Mouse (Mus musculus) kidney, embryonic 15.5 days (tissue): ENCODE data around the gene Gtf2i. TPM values are rescaled to one million over a fixed set of nuclear protein-coding genes. Genes with fewer than 3 reads are reported as not detected.
A peak's percentile ranks its signal among the peaks of the same experiment; 100 is the strongest.
"Not testable (repeated sequence)": the region's sequence is repeated elsewhere in the genome, so short reads cannot be mapped to it uniquely, and the experiment has no call there.

Experiments
- ATAC-seq: fragments of 200-750 bp; cut with Nextera tagmentation; replicated peaks from 2 replicates; pipeline ENCODE4 v1.8.0; 2017; ENCODE audit warnings: moderate TSS enrichment; ENCODE audit not compliant: low FRiP score
- H3K27ac ChIP-seq: fragments of 300-500 bp; sonication (generic); 2 replicates; pipeline ENCODE4 v1.5.1; 2015; ENCODE audit warnings: mild to moderate bottlenecking, inconsistent platforms
- H3K27me3 ChIP-seq: fragments of 300-500 bp; sonication (generic); 2 replicates; pipeline ENCODE4 v1.6.1; 2015; ENCODE audit warnings: inconsistent platforms
- H3K36me3 ChIP-seq: fragments of 300-500 bp; sonication (generic); 2 replicates; pipeline ENCODE4 v1.6.1; 2015; ENCODE audit warnings: inconsistent platforms
- H3K4me1 ChIP-seq: fragments of 300-500 bp; sonication (generic); 2 replicates; pipeline ENCODE4 v1.6.1; 2015; ENCODE audit warnings: inconsistent platforms
- H3K4me2 ChIP-seq: fragments of 300-500 bp; sonication (generic); 2 replicates; pipeline ENCODE4 v1.6.1; 2015; ENCODE audit warnings: moderate library complexity, mild to moderate bottlenecking, inconsistent platforms
- H3K4me3 ChIP-seq: fragments of 300-500 bp; sonication (generic); replicated peaks from 2 replicates; pipeline ENCODE4 v1.5.1; 2015; ENCODE audit warnings: mild to moderate bottlenecking, inconsistent platforms
- H3K9ac ChIP-seq: fragments of 300-500 bp; sonication (generic); 2 replicates; pipeline ENCODE4 v1.6.1; 2015; ENCODE audit warnings: mild to moderate bottlenecking, inconsistent platforms
- H3K9me3 ChIP-seq: fragments of 300-500 bp; sonication (generic); replicated peaks from 2 replicates; pipeline ENCODE4 v1.6.1; 2016; ENCODE audit warnings: inconsistent platforms
- WGBS: fragments of 180-500 bp; shearing (Covaris S2); methylation state at CpG from one replicate; pipeline ENCODE4 v1.1.7; 2015; ENCODE audit warnings: mixed read lengths; 5-methylcytosine and 5-hydroxymethylcytosine counted together
- polyA plus RNA-seq: library from polyadenylated mRNA; unstranded; fragments of >200 nt; fragmentation: Nextera tagmentation; extraction: Ambion mirVana; gene quantifications from 2 replicates; pipeline ENCODE4 v1.2.1, GENCODE M21; 2015

Gtf2i gene
- polyA plus RNA-seq = 196 and 197 TPM in 2 replicates

DNA sequence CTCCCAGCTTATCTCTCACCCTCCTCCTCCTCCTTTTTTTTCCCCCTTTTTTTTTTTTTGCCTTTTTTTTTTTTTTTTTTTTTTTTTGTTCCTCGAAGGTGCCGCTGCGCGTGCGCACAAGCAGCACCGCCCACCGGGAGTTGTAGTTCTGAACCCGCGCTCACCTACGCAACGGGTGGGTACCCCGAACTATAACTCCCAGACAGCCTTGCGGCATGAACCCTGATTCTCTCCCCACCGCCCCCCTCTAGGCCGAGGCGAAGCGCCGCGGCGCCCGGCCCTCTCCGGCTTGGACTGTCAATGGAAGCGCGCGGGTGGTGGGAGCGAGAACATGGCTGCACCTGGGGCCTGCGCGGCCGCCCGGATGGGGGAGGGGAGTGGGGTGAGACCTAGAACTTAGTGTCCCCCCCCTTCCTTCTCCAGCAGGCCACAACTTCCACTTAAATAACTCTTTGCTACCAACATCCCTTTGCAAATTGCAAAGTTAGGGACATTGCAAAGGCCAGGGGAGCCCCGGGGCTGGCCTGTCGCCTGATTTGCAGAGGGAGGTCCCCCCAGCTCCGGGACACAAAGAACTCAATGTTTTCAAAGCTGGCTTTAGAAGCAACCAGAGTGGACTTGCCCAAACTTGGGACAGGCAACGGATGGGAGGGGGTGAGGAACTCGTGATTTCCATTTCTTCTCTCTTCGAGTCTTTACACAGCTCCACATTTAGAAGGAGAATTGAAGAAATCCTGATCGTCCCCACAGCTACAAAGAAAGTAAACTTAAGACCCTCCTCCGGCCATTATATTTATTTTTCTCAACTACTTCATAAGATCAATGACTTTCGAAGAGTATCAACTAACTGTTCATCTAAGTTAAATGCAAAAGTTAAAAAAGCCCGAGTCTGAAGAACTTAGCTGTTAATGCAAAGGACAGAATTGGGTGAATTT is at the start of gene Gtf2i:
TSS of gene Gtf2i (minus strand) at position 73 of the 935 bp plus-strand sequence.
- peaks cover 42% of the 10 kb centered on the region for H3K4me1 ChIP-seq
- H3K27ac ChIP-seq = peak within 1 kb of the TSS; percentile 100
- peaks cover 17% of the 10 kb centered on the region for H3K36me3 ChIP-seq
- under 1% methylated on average over 40 of the region's 40 CpGs for WGBS
- peak within 1 kb of the TSS; percentile 99 for H3K9ac ChIP-seq
- ATAC-seq = peak; percentile 91
- H3K4me3 ChIP-seq = peak within 1 kb of the TSS; percentile 90
- peak within 1 kb of the TSS; percentile 75 for H3K4me2 ChIP-seq
- H3K27me3 ChIP-seq = no peaks in the 10 kb centered on the region
- H3K9me3 ChIP-seq = no peaks in the 10 kb centered on the region

DNA sequence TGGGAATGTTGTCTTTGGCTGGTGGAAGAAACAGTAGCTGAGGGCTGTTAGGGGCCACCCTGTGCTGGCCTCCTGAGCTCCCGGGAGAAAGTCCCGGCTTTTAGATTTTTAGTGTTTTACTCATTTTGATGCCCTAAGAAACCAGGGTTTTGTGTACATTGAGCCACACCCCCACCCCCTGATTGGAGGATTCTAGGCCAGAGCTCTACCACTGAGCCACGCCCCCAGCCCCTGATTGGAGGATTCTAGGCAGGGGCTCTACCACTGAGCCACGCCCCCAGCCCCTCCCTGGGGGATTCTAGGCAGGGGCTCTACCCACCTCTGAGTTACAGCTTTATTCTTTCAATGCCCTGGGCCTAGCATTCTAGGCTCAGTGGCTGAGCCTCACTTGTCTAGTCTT is 44.5 kb upstream of the Gtf2i start:
- no peaks in the 10 kb centered on the region for H3K9me3 ChIP-seq

DNA sequence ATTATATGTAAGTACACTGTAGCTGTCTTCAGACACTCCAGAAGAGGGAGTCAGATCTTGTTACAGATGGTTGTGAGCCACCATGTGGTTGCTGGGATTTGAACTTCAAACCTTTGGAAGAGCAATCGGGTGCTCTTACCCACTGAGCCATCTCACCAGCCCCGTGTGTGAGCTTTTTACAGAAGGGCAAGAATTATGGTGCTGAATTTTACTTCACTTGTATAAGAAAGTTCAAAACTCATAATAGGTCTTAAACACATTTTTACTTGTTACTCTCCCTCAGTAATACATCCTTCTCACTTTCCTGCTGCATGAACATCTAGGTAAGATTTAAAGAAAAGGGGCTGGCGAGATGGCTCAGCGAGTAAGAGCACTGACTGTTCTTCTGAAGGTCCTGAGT is 40.8 kb upstream of the Gtf2i start:
- not testable (repeated sequence) for H3K4me3 ChIP-seq, H3K27ac ChIP-seq, H3K4me2 ChIP-seq, H3K4me1 ChIP-seq, H3K9ac ChIP-seq, H3K27me3 ChIP-seq, H3K9me3 ChIP-seq, ATAC-seq
- 92% methylated on average over 4 of the region's 4 CpGs for WGBS
- H3K36me3 ChIP-seq = peaks cover 38% of the 10 kb centered on the region

More for the DNA sequence above, 44.5 kb upstream of the Gtf2i start:
- WGBS = 90% methylated on average over 4 of the region's 4 CpGs
- Histone ChIP-seq H3K4me2 (no peak overlapping the region), H3K36me3 (peaks cover 68% of the 10 kb centered on the region), H3K27me3 (no peaks in the 10 kb centered on the region), H3K4me1 (no peaks in the 10 kb centered on the region), H3K9ac (no peak overlapping the region), H3K4me3 (no peak overlapping the region), H3K27ac (no peak overlapping the region)
- ATAC-seq = no peak

DNA sequence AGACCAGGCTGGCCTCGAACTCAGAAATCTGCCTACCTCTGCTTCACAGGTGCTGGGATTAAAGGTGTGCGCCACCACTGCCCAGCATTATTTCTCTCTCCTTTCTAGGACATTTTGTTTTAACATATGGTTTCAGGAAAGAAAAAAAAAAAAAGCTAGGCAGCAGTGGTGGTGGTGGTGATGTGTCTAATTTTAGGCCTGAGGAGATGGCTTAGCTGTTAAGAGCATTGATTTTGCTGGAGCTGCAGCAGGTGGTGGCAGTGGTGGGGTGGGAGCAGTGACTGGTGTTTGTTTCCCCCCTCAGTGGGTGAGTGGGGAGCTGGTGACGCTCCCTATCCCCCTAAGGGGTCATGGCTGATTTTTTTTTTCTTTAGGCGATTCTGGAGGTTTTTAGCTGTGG is 38.6 kb upstream of the Gtf2i start:
- H3K9ac ChIP-seq = no peak overlapping the region
- no peak for ATAC-seq
- no peaks in the 10 kb centered on the region for H3K9me3 ChIP-seq
- no peak overlapping the region for H3K27ac ChIP-seq
- no peak overlapping the region for H3K4me2 ChIP-seq
- WGBS = 74% methylated on average over 4 of the region's 4 CpGs
- H3K4me3 ChIP-seq = no peak overlapping the region
- no peaks in the 10 kb centered on the region; the same call in 1 of the 2 replicates for H3K27me3 ChIP-seq
- H3K36me3 ChIP-seq = peaks cover 16% of the 10 kb centered on the region
- H3K4me1 ChIP-seq = peaks cover 11% of the 10 kb centered on the region

DNA sequence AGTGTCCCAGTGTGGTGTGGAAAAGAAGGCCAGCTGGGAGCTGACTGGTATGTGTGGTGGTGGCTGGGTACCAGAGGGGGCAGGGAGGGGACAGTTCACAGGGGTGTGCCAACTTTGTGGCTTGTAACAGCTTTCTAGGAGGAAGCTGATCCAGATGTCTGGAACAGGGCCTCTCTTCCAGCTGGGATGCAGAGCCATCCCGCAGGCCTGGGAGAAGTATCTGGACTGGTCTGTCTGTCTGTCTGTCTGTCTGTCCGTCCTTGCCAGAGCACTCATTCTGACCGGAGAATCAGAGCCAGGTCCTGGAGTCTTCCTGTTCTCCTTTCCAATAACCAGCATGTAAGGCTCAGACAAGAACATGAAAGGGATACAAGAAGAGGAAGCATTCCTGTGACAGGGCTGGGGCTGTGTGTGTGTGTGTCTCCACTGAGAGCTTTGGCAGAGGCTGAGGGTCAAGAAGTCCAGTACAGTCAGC is 38.0 kb upstream of the Gtf2i start:
- Histone ChIP-seq H3K36me3 (peaks cover 11% of the 10 kb centered on the region), H3K9ac (no peak overlapping the region), H3K27ac (0 out of 2 replicates have a peak overlapping the region, but pooled peaks have one; percentile 33), H3K4me3 (no peak overlapping the region), H3K4me1 (peaks cover 11% of the 10 kb centered on the region), H3K27me3 (no peaks in the 10 kb centered on the region; the same call in 1 of the 2 replicates), H3K9me3 (no peaks in the 10 kb centered on the region), H3K4me2 (no peak overlapping the region)
- no peak for ATAC-seq
- WGBS = 69% methylated on average over 3 of the region's 3 CpGs

DNA sequence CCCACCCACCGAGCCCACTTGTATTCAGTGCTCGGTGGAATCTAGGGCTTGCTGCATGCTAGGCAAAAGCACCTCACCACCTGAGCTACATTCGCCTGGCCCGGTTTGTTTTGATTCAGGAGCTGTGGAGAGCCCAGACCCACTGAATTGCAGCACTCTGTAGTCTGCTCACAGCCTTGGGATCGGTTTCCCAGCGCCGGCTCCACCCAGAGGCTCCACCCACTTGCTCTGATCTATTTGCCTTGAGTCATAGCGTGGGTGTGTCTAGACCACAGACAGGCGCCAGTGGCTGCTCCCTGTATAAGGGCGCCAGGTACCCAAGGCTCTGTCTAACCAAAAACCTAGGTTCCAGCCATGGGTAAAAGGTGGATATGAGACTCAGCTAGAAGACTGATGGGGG is 36.1 kb upstream of the Gtf2i start:
- H3K4me1 ChIP-seq = peaks cover 11% of the 10 kb centered on the region
- H3K9me3 ChIP-seq = no peaks in the 10 kb centered on the region
- H3K27ac ChIP-seq = no peak overlapping the region; the same call in 1 of the 2 replicates
- no peak overlapping the region for H3K9ac ChIP-seq
- ATAC-seq = peak; percentile 90
- peak overlapping the region; percentile 11 for H3K4me3 ChIP-seq
- H3K36me3 ChIP-seq = no peaks in the 10 kb centered on the region
- WGBS = 9% methylated on average over 10 of the region's 10 CpGs
- no peaks in the 10 kb centered on the region; the same call in 1 of the 2 replicates for H3K27me3 ChIP-seq
- H3K4me2 ChIP-seq = peak overlapping the region; percentile 53

DNA sequence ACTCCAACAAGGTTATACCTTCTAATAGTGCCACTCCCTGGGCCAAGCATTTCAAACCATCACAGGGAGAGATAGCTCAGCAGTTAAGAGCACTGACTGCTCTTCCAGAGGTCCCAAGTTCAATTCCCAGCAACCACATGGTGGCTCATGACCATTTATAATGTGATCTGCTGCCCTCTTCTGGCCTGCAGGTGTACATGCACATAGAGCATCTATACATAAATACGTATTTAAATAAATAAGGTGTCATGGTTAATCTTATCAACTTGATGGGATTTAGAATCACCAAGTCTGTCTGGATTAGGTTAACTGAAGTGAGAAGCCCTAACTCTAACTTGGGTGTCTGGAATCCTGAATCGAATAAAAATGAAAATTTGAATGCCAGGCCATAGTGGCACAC is 32.5 kb upstream of the Gtf2i start:
- Histone ChIP-seq H3K9ac (no peak overlapping the region), H3K27ac (no peak overlapping the region), H3K9me3 (no peaks in the 10 kb centered on the region), H3K4me2 (no peak overlapping the region), H3K27me3 (no peaks in the 10 kb centered on the region; the same call in 1 of the 2 replicates), H3K4me1 (peaks cover 16% of the 10 kb centered on the region), H3K4me3 (no peak overlapping the region), H3K36me3 (no peaks in the 10 kb centered on the region)
- ATAC-seq = no peak
- WGBS = 89% methylated on average over 2 of the region's 2 CpGs

DNA sequence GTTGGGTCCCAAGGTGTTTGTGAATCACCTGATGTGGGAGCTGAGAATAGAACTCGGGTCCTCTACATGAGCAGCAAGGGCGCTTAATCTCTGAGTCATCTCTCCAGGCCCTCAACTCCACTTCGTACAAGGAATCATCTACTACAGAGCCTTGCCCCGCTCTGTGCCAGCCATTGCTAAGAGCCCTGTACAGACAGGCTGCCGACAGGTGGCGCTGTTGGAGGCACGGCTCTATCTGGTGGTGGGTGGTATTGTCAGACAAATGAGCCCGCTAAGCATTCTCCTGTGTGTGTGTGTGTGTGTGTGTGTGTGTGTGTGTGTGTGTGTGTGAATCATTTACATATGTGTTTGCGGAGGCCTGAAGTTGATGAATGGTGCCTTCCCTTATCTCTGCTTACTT is 30.9 kb upstream of the Gtf2i start:
- Histone ChIP-seq H3K4me1 (peaks cover 11% of the 10 kb centered on the region), H3K4me2 (no peak overlapping the region), H3K36me3 (no peaks in the 10 kb centered on the region), H3K9ac (no peak overlapping the region), H3K4me3 (no peak overlapping the region), H3K27me3 (no peaks in the 10 kb centered on the region; the same call in 1 of the 2 replicates), H3K9me3 (no peaks in the 10 kb centered on the region), H3K27ac (no peak overlapping the region)
- 85% methylated on average over 9 of the region's 9 CpGs for WGBS
- ATAC-seq = no peak

DNA sequence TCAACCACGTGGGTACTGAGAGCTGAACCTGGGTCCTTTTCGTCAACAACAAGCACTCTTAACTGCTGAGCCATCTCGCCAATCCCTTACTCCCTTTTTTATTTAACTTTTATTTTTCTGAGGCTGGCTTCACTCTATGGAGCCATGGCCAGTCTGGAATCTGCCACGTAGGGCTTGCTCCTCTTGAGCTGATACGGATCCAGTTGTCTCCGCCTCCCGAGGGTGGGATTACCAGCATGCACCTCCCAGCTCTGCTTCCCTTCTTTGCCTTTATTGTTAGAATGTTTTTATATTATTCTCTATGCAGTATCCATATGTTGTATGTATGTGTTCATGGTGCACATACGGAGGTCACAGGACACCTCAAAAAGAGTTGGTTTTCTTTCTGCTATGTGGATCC is 29.5 kb upstream of the Gtf2i start:
- Histone ChIP-seq H3K36me3 (no peaks in the 10 kb centered on the region), H3K9ac (no peak overlapping the region), H3K4me3 (no peak overlapping the region), H3K9me3 (no peaks in the 10 kb centered on the region), H3K4me1 (peaks cover 8% of the 10 kb centered on the region), H3K27me3 (no peaks in the 10 kb centered on the region; the same call in 1 of the 2 replicates), H3K4me2 (no peak overlapping the region), H3K27ac (no peak overlapping the region)
- no peak for ATAC-seq
- WGBS = 83% methylated on average over 8 of the region's 8 CpGs

DNA sequence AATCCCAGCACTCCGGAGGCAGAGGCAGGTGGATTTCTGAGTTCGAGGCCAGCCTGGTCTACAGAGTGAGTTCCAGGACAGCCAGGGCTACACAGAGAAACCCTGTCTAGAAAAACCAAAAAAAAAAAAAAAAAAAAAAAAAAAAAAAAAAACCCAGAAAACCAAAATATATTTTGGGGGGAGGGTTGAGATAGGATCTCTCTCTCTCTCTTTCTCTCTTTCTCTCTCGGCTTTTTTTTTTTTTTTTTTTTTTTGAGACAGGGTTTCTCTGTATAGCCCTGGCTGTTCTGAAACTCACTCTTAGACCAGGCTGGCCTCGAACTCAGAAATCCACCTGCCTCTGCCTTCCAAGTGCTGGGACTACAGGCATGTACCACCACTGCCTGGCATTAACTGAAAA is 29.0 kb upstream of the Gtf2i start:
- H3K4me1 ChIP-seq, H3K36me3 ChIP-seq, H3K9me3 ChIP-seq, H3K27ac ChIP-seq, ATAC-seq, H3K9ac ChIP-seq, H3K4me3 ChIP-seq, H3K4me2 ChIP-seq, H3K27me3 ChIP-seq: not testable (repeated sequence)
- 77% methylated on average over 4 of the region's 4 CpGs for WGBS

DNA sequence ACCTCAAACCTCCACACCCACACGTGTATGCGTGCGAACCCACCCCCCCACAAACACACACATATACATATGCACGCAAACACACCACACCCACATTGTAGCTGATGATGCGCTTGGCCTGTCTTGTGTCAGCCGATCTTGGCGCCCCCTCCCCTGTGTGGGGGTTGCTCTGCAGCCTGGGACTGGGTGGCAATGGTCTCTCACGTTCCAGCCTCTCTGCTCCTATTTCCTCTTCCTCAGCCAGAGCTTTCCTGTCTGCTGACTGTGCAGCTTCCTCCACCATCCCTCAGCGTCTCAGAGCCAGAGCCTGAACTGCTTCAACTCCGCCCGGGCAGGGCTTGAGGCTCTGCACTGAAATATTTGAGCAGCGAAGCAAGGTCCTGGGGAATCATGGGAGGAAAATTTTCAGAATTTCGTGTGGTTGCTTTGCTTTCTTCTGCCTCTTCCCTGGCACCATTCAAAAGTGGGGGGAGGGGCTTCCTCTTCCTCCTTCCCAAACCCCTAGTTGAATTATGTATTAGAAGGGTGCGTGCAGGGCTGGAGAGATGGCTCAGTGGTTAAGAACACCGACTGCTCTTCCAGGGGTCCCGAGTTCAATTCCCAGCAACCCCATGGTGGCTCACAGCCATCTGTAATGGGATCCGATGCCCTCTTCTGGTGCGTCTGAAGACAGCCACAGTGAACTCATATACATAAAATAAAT is 28.1 kb upstream of the Gtf2i start:
- peaks cover 8% of the 10 kb centered on the region for H3K4me1 ChIP-seq
- H3K4me3 ChIP-seq = no peak overlapping the region
- H3K9ac ChIP-seq = no peak overlapping the region
- no peaks in the 10 kb centered on the region for H3K36me3 ChIP-seq
- H3K27me3 ChIP-seq = no peaks in the 10 kb centered on the region
- no peaks in the 10 kb centered on the region for H3K9me3 ChIP-seq
- peak overlapping the region; percentile 14 for H3K4me2 ChIP-seq
- WGBS = 69% methylated on average over 18 of the region's 18 CpGs
- peak overlapping the region; percentile 37 for H3K27ac ChIP-seq
- ATAC-seq = peak; percentile 55; the same call in 1 of the 2 replicates

DNA sequence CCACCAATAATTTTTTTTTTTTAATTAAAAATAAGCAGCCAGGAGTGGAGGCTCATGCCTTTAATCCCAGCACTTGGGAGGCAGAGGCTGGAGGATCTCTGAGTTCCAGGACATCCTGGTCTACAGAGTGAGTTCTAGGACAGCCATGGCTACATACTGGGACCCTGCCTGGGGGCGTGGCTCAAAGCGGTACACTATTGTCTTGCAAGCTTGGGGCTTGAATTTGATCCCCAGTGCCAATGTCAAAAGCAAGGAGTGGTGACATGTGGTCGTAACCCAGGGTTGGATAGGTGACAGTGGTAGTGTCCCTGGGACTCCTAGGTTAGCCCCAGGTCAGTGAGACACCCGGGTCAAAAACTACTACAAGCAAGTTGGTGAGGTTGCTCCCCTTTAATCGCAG is 27.2 kb upstream of the Gtf2i start:
- no peaks in the 10 kb centered on the region for H3K27me3 ChIP-seq
- no peaks in the 10 kb centered on the region for H3K9me3 ChIP-seq
- ATAC-seq = no peak
- H3K9ac ChIP-seq = no peak overlapping the region
- 92% methylated on average over 5 of the region's 5 CpGs for WGBS
- H3K4me3 ChIP-seq = no peak overlapping the region
- H3K36me3 ChIP-seq = no peaks in the 10 kb centered on the region
- peaks cover 8% of the 10 kb centered on the region for H3K4me1 ChIP-seq
- no peak overlapping the region for H3K27ac ChIP-seq
- H3K4me2 ChIP-seq = no peak overlapping the region
